Mouse (Mus musculus) telencephalon, adult 2 months (tissue): ENCODE results near the gene Insl6.

Source experiments
- DNase-seq: peaks from one replicate; pipeline ENCODE4 v3.0.0-alpha.2; 2011; ENCODE audit warnings: low read depth, low spot score

Gene Insl6

GRCm38 (mm10) chr19:29354895-29355877, 30.0 kb upstream of the Insl6 start:
- DNase-seq = peak; percentile 69

- no peak for DNase-seq
Measured at GRCm38 (mm10) chr19:29350991-29351390, 25.8 kb upstream of the Insl6 start.

- no peak for DNase-seq
Measured at GRCm38 (mm10) chr19:29345636-29346035, 20.5 kb upstream of the Insl6 start.

- no peak for DNase-seq
Measured at GRCm38 (mm10) chr19:29344868-29345267, 19.7 kb upstream of the Insl6 start.

GRCm38 (mm10) chr19:29342281-29342680, 17.1 kb upstream of the Insl6 start:
- no peak for DNase-seq

GRCm38 (mm10) chr19:29341029-29341428, 15.9 kb upstream of the Insl6 start:
- no peak for DNase-seq

GRCm38 (mm10) chr19:29336624-29337023, 11.5 kb upstream of the Insl6 start:
- no peak for DNase-seq

GRCm38 (mm10) chr19:29334068-29334745, 9.1 kb upstream of the Insl6 start, which contains the start of gene Rln1:
Rln1 (minus strand) TSS chr19:29334670.
- no peak for DNase-seq

GRCm38 (mm10) chr19:29326822-29327552, 1.8 kb upstream of the Insl6 start:
- DNase-seq = no peak

GRCm38 (mm10) chr19:29326396-29326795, 1.2 kb upstream of the Insl6 start:
- DNase-seq = no peak

GRCm38 (mm10) chr19:29325852-29326180, 660 bp upstream of the Insl6 start:
- no peak for DNase-seq

GRCm38 (mm10) chr19:29323416-29324049, 1.6 kb downstream of the Insl6 start:
- no peak for DNase-seq

- no peak for DNase-seq
Measured at GRCm38 (mm10) chr19:29312661-29313060, 12.5 kb downstream of the Insl6 start.

- peak; percentile 46 for DNase-seq
Measured at GRCm38 (mm10) chr19:29311791-29312190, 13.4 kb downstream of the Insl6 start.

GRCm38 (mm10) chr19:29308832-29309231, 16.3 kb downstream of the Insl6 start:
- no peak for DNase-seq

- no peak for DNase-seq
Measured at GRCm38 (mm10) chr19:29302119-29302518, 23.0 kb downstream of the Insl6 start.

GRCm38 (mm10) chr19:29300919-29301318, 24.2 kb downstream of the Insl6 start:
- no peak for DNase-seq

GRCm38 (mm10) chr19:29297366-29297765, 27.8 kb downstream of the Insl6 start:
- no peak for DNase-seq

- DNase-seq = no peak
Measured at GRCm38 (mm10) chr19:29296166-29296565, 29.0 kb downstream of the Insl6 start.

GRCm38 (mm10) chr19:29294756-29295155, 30.4 kb downstream of the Insl6 start:
- DNase-seq = no peak

GRCm38 (mm10) chr19:29292546-29292945, 32.6 kb downstream of the Insl6 start:
- no peak for DNase-seq

GRCm38 (mm10) chr19:29291532-29291931, 33.6 kb downstream of the Insl6 start:
- DNase-seq = no peak
